Mouse (Mus musculus) CH12.LX (cell line): ENCODE results near the gene Hipk2.

Experiments used
- BHLHE40 ChIP-seq: IDR thresholded peaks from 2 replicates; pipeline ENCODE4 v1.6.1; 2011; ENCODE audit warnings: mild to moderate bottlenecking, low read depth, low read length, improper control_type of control experiment
- CTCF ChIP-seq, 2 experiments: IDR thresholded peaks in 1 of 2; conservative IDR thresholded peaks in 1 of 2; 2 replicates each; pipeline ENCODE4 v1.5.1; 2011 to 2012; ENCODE audit warnings: low read depth in 2 of 2, low read length in 2 of 2, improper control_type of control experiment in 1 of 2, inconsistent platforms in 1 of 2, mild to moderate bottlenecking in 1 of 2, moderate library complexity in 1 of 2
- JUND ChIP-seq: conservative IDR thresholded peaks from 2 replicates; pipeline ENCODE4 v1.6.1; 2011; ENCODE audit warnings: low read depth, low read length, improper control_type of control experiment
- MAFK ChIP-seq: IDR thresholded peaks from 2 replicates; pipeline ENCODE4 v1.6.1; 2011; ENCODE audit warnings: low read length, improper control_type of control experiment; ENCODE audit not compliant: insufficient replicate concordance
- POLR2AphosphoS2 ChIP-seq: IDR thresholded peaks from 2 replicates; pipeline ENCODE4 v1.6.1; 2011; ENCODE audit warnings: low read depth, low read length, improper control_type of control experiment
- SIN3A ChIP-seq: IDR thresholded peaks from 2 replicates; pipeline ENCODE4 v1.6.1; 2012; ENCODE audit warnings: low read length, improper control_type of control experiment, inconsistent platforms
- UBTF ChIP-seq: IDR thresholded peaks from 2 replicates; pipeline ENCODE4 v1.6.1; 2012; ENCODE audit warnings: low read depth, mild to moderate bottlenecking, inconsistent platforms, low read length, improper control_type of control experiment, moderate library complexity
- USF2 ChIP-seq: conservative IDR thresholded peaks from 2 replicates; pipeline ENCODE4 v1.6.1; 2011; ENCODE audit warnings: low read depth, low read length, improper control_type of control experiment

DNA sequence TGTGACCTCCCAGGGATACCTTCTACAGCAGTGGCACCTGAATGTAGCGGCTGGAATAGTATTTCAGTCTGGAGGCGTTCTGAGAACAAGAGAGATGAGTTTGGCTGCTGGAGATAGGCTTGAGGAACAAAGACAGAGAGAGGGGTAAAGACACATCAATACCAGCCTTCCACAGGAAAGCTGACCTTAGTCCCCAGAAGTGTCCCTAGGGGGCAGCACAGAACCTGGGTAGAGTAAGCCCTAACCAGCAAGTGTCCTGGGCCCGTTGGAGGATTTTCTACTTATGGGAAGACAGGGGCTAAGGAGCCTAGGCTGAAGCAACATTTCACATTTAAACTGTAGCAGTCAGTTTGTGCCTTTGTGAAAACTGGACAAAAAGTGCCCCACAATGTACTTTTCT lies 226.4 kb downstream of the Hipk2 start:
- TF ChIP-seq USF2 (no peak), JUND (no peak), BHLHE40 (no peak), CTCF (conservative IDR thresholded peaks at IDR 0.05 in 1 of 2, IDR thresholded peaks at IDR 0.05 in 1 of 2; ENCODE audit: low read depth in 2 of 2, low read length in 2 of 2) (peak; percentile 16 to 71; a peak in 3 of 4 replicates), UBTF (no peak), MAFK (no peak), POLR2AphosphoS2 (no peak), SIN3A (no peak)
